Mouse (Mus musculus) forebrain, embryonic 12.5 days (tissue): ENCODE measurements at regions not wholly inside any gene's neighbourhood (a gene's known extent, or its start where the extent isn't known, plus 50 kb on each side); places are given as distances from the start of the nearest gene placed in this dataset. TPM values are rescaled to one million over a fixed set of nuclear protein-coding genes. Genes with fewer than 3 reads are reported as not detected.

Source experiments
- ATAC-seq: fragments of 200-750 bp; cut with Nextera tagmentation; 2 replicates; pipeline ENCODE4 v1.8.0; 2017; ENCODE audit warnings: moderate TSS enrichment; ENCODE audit not compliant: low FRiP score
- H3K27ac ChIP-seq: fragments of 300-500 bp; sonication (generic); 2 replicates; pipeline ENCODE4 v1.5.1; 2016; ENCODE audit warnings: mild to moderate bottlenecking
- H3K27me3 ChIP-seq: fragments of 300-500 bp; sonication (generic); 2 replicates; pipeline ENCODE4 v1.6.1; 2016; ENCODE audit warnings: mild to moderate bottlenecking
- H3K36me3 ChIP-seq: fragments of 300-500 bp; sonication (generic); replicated peaks from 2 replicates; pipeline ENCODE4 v1.6.1; 2016; ENCODE audit warnings: mild to moderate bottlenecking
- H3K4me1 ChIP-seq: fragments of 300-500 bp; sonication (generic); 2 replicates; pipeline ENCODE4 v1.6.1; 2016
- H3K4me2 ChIP-seq: fragments of 300-500 bp; sonication (generic); 2 replicates; pipeline ENCODE4 v1.6.1; 2016; ENCODE audit warnings: mild to moderate bottlenecking, moderate library complexity
- H3K4me3 ChIP-seq: fragments of 300-500 bp; sonication (generic); replicated peaks from 2 replicates; pipeline ENCODE4 v1.5.1; 2016; ENCODE audit warnings: mild to moderate bottlenecking
- H3K9ac ChIP-seq: fragments of 300-500 bp; sonication (generic); 2 replicates; pipeline ENCODE4 v1.6.1; 2016; ENCODE audit warnings: mild to moderate bottlenecking
- H3K9me3 ChIP-seq: fragments of 300-500 bp; sonication (generic); 2 replicates; pipeline ENCODE4 v1.6.1; 2016
- WGBS: fragments of 180-500 bp; shearing (Covaris S2); methylation state at CpG from one replicate; pipeline ENCODE4 v1.1.7; 2016; 5-methylcytosine and 5-hydroxymethylcytosine counted together
- microRNA counts: library from miRNA; unstranded; fragments of <30 nt; microRNA quantifications from one replicate; lab custom pipeline; 2017
- microRNA-seq: library from miRNA; unstranded; fragments of <30 nt; microRNA quantifications from one replicate; pipeline ENCODE4, GENCODE M21; 2017

DNA sequence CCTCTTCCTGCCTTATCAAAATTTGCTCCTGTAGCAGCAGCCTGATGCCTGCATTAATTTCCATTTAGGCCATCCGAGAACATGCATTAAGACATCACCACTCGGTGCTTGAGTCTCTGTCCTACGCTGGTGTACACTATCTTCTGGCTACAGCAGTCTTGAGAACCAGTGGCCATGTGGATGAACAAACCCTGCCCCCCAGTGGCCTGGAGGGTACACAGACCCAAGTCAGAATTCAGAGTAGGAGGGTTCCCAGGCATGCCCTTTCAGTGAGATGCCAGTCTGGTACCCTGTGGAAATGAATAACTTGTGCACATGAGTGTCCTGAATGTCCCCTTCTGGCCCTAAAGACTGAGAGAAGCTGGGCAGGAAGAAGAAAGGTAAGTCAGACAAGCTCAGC lies 50.4 kb upstream of the Gadl1 start:
- Histone ChIP-seq H3K9me3 (no peaks in the 10 kb centered on the region), H3K27ac (no peak overlapping the region), H3K9ac (no peak overlapping the region), H3K4me2 (no peak overlapping the region), H3K36me3 (no peaks in the 10 kb centered on the region), H3K27me3 (no peaks in the 10 kb centered on the region), H3K4me3 (no peak overlapping the region), H3K4me1 (no peaks in the 10 kb centered on the region)
- ATAC-seq: no peak
- WGBS: 94% methylated on average over 3 of the region's 3 CpGs

MicroRNAs in the stretch of these regions (microRNA counts, 519-probe panel; counts per million panel counts)
- microRNA mmu-miR-467h+mmu-miR-669d+mmu-miR-669l (lab: Ali Mortazavi, UCI): not detected

Small RNA genes lying in the stretch of these regions (microRNA-seq; reads per million reads assigned to microRNA genes)
- gene Gm22243 (not detected), gene Gm25510 (not detected), gene Gm26303 (not detected), gene Mir467h (not detected)
